Mouse (Mus musculus) liver, adult 2 months (tissue): ENCODE data around the gene Tmbim7. TPM values are rescaled to one million over a fixed set of nuclear protein-coding genes. Genes with fewer than 3 reads are reported as not detected.

Source experiments
- DNase-seq: peaks from one replicate; pipeline ENCODE4 v3.0.0-alpha.2; 2011; ENCODE audit warnings: low read depth, low spot score; ENCODE audit errors: extremely low read depth
- H3K27ac ChIP-seq: fragments of 200-500 bp; replicated peaks from 2 replicates; pipeline ENCODE4 v1.5.1; 2012; ENCODE audit warnings: low read depth, mild to moderate bottlenecking, control low read depth, inconsistent platforms, low read length; ENCODE audit not compliant: insufficient read depth
- H3K27me3 ChIP-seq: fragments of 200-500 bp; 2 replicates; pipeline ENCODE4 v1.6.1; 2012; ENCODE audit warnings: mild to moderate bottlenecking, moderate library complexity, low read length, inconsistent platforms; ENCODE audit not compliant: control insufficient read depth, insufficient read depth
- H3K36me3 ChIP-seq: fragments of 200-500 bp; 2 replicates; pipeline ENCODE4 v1.6.1; 2012; ENCODE audit warnings: low read length, inconsistent platforms; ENCODE audit not compliant: control insufficient read depth, insufficient read depth
- H3K4me1 ChIP-seq: fragments of 200-500 bp; 2 replicates; pipeline ENCODE4 v1.6.1; 2011; ENCODE audit warnings: low read length; ENCODE audit not compliant: control insufficient read depth, insufficient read depth
- H3K4me3 ChIP-seq: fragments of 200-500 bp; 2 replicates; pipeline ENCODE4 v1.5.1; 2011; ENCODE audit warnings: low read depth, mild to moderate bottlenecking, control low read depth, low read length, moderate library complexity; ENCODE audit not compliant: insufficient read depth
- H3K79me2 ChIP-seq: fragments of 200-500 bp; 2 replicates; pipeline ENCODE4 v1.6.1; 2012; ENCODE audit warnings: inconsistent platforms, mild to moderate bottlenecking, low read length, moderate library complexity; ENCODE audit not compliant: control insufficient read depth, insufficient read depth
- H3K9ac ChIP-seq: fragments of 200-500 bp; 2 replicates; pipeline ENCODE4 v1.6.1; 2012; ENCODE audit warnings: low read depth, mild to moderate bottlenecking, control low read depth, inconsistent platforms, low read length
- CTCF ChIP-seq: fragments of 200-500 bp; IDR thresholded peaks from 2 replicates; pipeline ENCODE4 v1.5.1; 2011; ENCODE audit warnings: low read depth, low read length, control low read depth
- POLR2A ChIP-seq: fragments of 200-500 bp; IDR thresholded peaks from 2 replicates; pipeline ENCODE4 v1.6.1; 2011; ENCODE audit warnings: low read length, control low read depth; ENCODE audit not compliant: insufficient read depth; ENCODE audit errors: extremely low read depth
- WGBS: fragments of 180-500 bp; shearing (Covaris S2); methylation state at CpG from one replicate; pipeline ENCODE4 v1.1.7; 2018; 5-methylcytosine and 5-hydroxymethylcytosine counted together
- polyA plus RNA-seq: library from polyadenylated mRNA; depleted of rRNA; stranded (reverse); fragments of >200 nt; gene quantifications from 2 replicates; pipeline ENCODE4 v1.2.3, GENCODE M21; 2012
- total RNA-seq: library from RNA; depleted of rRNA; stranded (reverse); fragments of >200 nt; gene quantifications from 2 replicates; pipeline ENCODE4 v1.2.3, GENCODE M21; 2014

Tmbim7 gene
- total and polyA plus RNA-seq, 2 experiments, result not detected

DNA sequence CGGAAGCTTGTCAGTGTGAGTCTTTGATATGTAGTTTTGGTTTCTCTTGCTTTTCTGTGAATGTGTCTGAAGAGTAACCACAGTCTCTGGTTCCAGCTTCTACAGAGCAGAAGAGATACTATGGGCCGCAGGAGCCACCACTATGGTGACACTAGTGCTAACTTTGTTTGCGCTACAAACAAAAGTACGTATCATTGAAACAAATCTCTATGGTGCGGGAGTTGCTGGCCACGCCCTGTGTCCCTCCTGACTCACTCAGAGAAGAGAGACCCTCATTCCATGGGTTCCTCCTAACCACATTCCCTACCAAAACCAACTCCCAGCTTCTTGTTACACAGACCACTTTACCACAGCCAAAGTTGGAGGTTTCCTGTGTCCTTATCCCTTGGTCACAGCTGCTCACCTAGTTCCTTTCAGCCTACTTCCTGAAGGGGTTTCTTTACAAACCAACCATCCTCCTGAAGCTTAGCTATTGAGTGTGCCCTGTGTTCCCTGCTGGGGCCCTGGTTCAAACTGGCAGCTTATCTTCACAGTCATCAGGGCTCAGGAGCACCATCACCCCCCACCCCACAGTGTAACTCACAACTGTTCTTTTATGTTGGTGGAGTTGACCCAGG lies 19.1 kb downstream of the Tmbim7 start:
- H3K79me2 ChIP-seq, result no peaks in the 10 kb centered on the region
- no peaks in the 10 kb centered on the region for H3K4me1 ChIP-seq
- no peaks in the 10 kb centered on the region for H3K36me3 ChIP-seq
- no peak for TF ChIP-seq POLR2A
- TF ChIP-seq CTCF, result no peak
- no peak for DNase-seq
- H3K27me3 ChIP-seq, result no peaks in the 10 kb centered on the region
- H3K9ac ChIP-seq, result no peak overlapping the region
- no peak overlapping the region for H3K27ac ChIP-seq
- WGBS, result 87% methylated on average over 6 of the region's 6 CpGs
- H3K4me3 ChIP-seq, result no peak overlapping the region

- no peak for DNase-seq
These were observed 37.3 kb downstream of the Tmbim7 start for GRCm38 (mm10) chr5:3688298-3688697.

DNA sequence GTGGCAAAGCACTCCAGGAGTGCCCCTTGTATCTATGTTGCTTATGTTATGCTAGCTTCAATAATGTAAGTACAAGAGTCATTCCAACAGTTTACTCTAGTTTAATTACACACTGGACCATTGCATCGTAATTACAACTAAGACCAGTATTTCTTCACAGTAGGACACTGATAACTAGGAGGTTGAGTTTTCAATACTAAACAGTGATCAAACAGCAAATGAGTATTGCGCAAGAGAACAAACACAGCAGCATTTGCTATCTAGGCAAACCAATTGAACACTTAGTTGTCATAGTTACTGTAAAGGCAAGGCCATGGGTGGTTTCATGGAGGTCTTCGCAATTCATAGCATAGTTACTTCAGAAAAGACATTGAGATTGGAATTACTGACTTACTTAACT lies 40.3 kb downstream of the Tmbim7 start:
- WGBS, result 41% methylated on average over 3 of the region's 3 CpGs
- Histone ChIP-seq H3K4me1 (no peaks in the 10 kb centered on the region), H3K79me2 (no peaks in the 10 kb centered on the region), H3K27ac (no peak overlapping the region), H3K4me3 (no peak overlapping the region), H3K9ac (no peak overlapping the region), H3K36me3 (peaks cover 17% of the 10 kb centered on the region), H3K27me3 (no peaks in the 10 kb centered on the region)
- DNase-seq, result peak; percentile 83
- no peak for TF ChIP-seq POLR2A
- no peak for TF ChIP-seq CTCF

More at GRCm38 (mm10) chr5:3688298-3688697, 37.3 kb downstream of the Tmbim7 start:
- Histone ChIP-seq H3K27me3 (no peaks in the 10 kb centered on the region), H3K27ac (no peak overlapping the region), H3K36me3 (peaks cover 9% of the 10 kb centered on the region), H3K9ac (no peak overlapping the region), H3K79me2 (no peaks in the 10 kb centered on the region), H3K4me3 (no peak overlapping the region), H3K4me1 (no peaks in the 10 kb centered on the region)
- WGBS, result 95% methylated on average over 8 of the region's 8 CpGs
- no peak for TF ChIP-seq CTCF
- TF ChIP-seq POLR2A, result no peak

DNA sequence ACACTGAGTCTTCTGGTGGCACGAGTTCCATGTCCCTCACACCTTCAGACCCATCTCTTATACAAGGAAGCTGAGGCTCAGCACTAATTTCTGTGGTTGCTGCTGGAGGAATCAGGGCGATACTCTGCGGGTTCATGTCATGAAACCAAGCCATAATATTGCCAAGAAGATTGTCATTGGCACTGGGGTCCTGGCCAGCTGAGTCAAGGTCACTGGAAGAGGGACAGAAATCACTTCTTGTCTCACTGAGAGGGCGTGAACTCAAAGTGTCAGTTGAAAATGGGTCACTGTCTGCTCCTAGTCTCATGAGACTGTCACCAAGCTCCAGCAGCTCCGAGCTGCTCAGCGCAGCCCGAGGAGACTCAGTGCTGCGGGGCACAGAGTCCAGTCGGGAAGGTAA lies 42.0 kb downstream of the Tmbim7 start:
- TF ChIP-seq POLR2A, result no peak
- TF ChIP-seq CTCF, result no peak
- H3K27ac ChIP-seq, result no peak overlapping the region
- peaks cover 20% of the 10 kb centered on the region for H3K36me3 ChIP-seq
- no peak for DNase-seq
- H3K27me3 ChIP-seq, result no peaks in the 10 kb centered on the region
- 96% methylated on average over 9 of the region's 9 CpGs for WGBS
- H3K4me1 ChIP-seq, result no peaks in the 10 kb centered on the region
- no peak overlapping the region for H3K4me3 ChIP-seq
- H3K79me2 ChIP-seq, result no peaks in the 10 kb centered on the region
- no peak overlapping the region for H3K9ac ChIP-seq

DNA sequence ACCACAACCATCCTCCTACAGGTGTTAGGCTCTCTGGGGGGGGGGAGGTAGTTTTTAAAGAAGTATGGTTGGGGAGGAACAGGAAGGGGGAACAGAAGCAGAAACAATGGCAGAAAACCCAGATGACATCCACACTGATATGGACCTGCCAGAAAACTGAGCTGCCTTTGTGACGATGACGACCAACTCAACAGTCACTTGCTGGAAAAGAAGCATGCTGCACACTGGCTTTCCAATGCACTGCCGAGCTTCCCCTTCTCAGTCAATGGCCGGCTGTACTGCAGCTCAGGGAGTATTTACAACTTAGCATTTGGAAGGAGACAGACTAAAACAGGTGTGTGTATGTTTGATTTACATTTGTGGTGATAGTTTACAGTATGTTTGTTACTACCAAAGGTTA lies 44.2 kb downstream of the Tmbim7 start:
- DNase-seq, result no peak
- Histone ChIP-seq H3K27ac (no peak overlapping the region), H3K4me3 (no peak overlapping the region), H3K36me3 (peaks cover 21% of the 10 kb centered on the region), H3K79me2 (no peaks in the 10 kb centered on the region), H3K27me3 (no peaks in the 10 kb centered on the region), H3K9ac (no peak overlapping the region), H3K4me1 (no peaks in the 10 kb centered on the region)
- TF ChIP-seq POLR2A, result no peak
- TF ChIP-seq CTCF, result no peak
- WGBS, result 91% methylated on average over 4 of the region's 4 CpGs

DNA sequence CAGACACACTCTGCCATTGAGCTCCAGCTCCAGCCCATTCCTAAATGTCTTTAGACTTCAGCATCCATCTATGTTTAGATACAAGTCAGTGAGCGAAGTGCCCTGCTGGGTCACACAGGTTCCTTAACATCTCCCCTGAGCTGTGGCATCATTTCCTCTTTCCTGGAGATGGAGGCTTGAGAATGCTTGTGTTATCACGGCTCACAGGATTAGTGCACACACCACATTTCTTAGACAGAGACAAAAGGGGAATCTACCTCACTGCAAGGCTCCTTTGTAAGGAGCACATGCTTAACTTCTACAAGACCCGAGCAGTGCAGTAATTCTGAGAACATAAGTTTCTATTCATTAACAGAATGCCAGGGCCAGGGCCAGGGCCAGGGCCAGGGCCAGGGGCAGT lies 45.0 kb downstream of the Tmbim7 start:
- peaks cover 25% of the 10 kb centered on the region for H3K36me3 ChIP-seq

More for the DNA sequence above, 45.0 kb downstream of the Tmbim7 start:
- no peaks in the 10 kb centered on the region for H3K27me3 ChIP-seq
- TF ChIP-seq POLR2A (no peak), CTCF (no peak)
- 84% methylated on average over 3 of the region's 3 CpGs for WGBS
- H3K4me1 ChIP-seq, result no peaks in the 10 kb centered on the region
- H3K27ac ChIP-seq, result no peak overlapping the region
- H3K4me3 ChIP-seq, result no peak overlapping the region
- H3K9ac ChIP-seq, result no peak overlapping the region
- DNase-seq, result no peak
- no peaks in the 10 kb centered on the region for H3K79me2 ChIP-seq
